Mouse (Mus musculus) layer of hippocampus, adult 11-12 months (tissue): ENCODE measurements around the gene Cyp2u1.
A peak's percentile ranks its signal among the peaks of the same experiment; 100 is the strongest.

ENCODE experiments used
- DNase-seq: peaks from one replicate; pipeline ENCODE4 v3.0.0; 2022; ENCODE audit warnings: low spot score

Cyp2u1 gene

GRCm38 (mm10) chr3:131303320-131303714, 290 bp upstream of the Cyp2u1 start:
- no peak for DNase-seq

- DNase-seq: no peak
Measured at GRCm38 (mm10) chr3:131299908-131300307, 3.1 kb downstream of the Cyp2u1 start.

DNA sequence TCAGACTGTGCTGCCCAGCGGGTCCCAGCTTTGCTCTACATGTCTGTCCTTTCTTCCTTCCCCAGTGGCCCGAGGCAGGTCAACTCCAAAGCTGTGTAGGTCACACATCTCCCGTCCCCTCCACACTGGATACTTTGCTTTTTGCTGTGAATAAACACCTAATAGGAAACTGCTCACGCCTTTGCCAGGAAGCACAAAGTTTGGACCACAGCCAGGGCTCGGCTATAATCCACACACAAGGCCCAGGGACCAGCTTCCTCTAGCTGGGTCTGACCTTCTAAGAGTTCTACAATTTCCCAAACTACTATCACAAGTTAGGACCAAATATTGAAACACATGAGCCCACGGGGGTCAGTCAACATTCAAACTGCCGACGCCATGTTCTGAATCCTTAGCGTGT, 3.9 kb downstream of the Cyp2u1 start:
- DNase-seq: no peak

DNA sequence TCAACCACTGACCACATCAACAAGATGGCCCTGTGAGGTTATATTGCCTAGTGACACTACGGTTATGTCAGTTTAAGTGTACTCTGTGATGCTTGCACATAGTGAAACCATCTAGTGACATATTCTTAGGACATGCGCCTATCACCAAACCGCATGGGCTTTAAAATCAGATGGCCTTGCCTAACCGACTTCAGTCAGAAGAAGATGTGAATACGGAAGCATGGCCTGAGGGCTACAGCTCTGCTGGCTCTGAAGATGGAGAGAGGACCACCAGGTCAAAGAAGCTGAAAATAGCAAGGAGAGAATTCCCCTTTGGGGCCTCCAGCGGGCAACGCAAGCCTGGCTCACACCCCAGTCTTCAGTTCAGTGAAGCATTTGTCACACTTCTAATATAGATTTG, 6.1 kb downstream of the Cyp2u1 start:
- no peak for DNase-seq

GRCm38 (mm10) chr3:131295513-131296200, 7.4 kb downstream of the Cyp2u1 start:
- no peak for DNase-seq

DNA sequence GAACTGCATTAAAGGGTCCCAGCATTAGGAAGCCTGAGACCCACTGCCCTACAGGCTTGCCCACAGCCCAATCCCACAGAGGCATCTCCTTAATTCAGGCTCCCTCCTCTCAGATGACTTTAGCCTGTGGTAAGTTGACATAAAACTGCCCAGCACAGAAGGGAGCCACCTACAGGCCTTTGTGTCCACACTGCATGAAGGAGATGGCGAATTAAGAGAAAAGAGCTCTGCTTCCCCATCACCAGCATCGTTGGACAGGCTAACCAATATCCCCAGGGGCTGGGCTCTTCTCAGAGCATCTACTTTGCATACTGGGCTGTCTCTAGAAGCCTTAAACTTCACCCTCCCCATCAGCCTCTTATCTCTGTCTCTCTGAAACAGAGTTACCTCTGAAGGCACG, 8.5 kb downstream of the Cyp2u1 start:
- no peak for DNase-seq

- no peak for DNase-seq
Measured at GRCm38 (mm10) chr3:131292959-131293358, 10.1 kb downstream of the Cyp2u1 start.

GRCm38 (mm10) chr3:131292349-131292748, 10.7 kb downstream of the Cyp2u1 start:
- DNase-seq: no peak

GRCm38 (mm10) chr3:131291890-131292289, 11.1 kb downstream of the Cyp2u1 start:
- DNase-seq: no peak

DNA sequence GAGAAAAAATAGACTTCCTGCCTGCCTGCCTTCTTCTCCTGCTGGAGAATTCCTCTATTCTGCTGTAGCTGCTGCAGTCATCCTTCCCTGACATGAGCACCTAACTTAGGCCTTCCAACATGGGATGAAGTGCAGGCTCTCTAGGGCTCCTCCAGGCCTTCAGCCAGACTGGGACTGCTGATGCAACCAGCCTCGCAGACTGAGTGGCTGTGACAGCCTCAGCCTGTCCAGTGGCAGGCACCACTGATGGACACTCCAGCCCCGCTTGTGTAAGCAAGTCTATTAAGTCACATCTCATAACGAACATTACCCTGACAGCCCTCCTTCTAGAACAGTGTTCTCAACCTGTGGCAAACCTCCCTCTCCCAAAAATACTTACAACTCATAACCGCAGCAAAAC, 28.9 kb downstream of the Cyp2u1 start:
- no peak for DNase-seq

GRCm38 (mm10) chr3:131272374-131273100, 30.5 kb downstream of the Cyp2u1 start:
- DNase-seq: no peak

DNA sequence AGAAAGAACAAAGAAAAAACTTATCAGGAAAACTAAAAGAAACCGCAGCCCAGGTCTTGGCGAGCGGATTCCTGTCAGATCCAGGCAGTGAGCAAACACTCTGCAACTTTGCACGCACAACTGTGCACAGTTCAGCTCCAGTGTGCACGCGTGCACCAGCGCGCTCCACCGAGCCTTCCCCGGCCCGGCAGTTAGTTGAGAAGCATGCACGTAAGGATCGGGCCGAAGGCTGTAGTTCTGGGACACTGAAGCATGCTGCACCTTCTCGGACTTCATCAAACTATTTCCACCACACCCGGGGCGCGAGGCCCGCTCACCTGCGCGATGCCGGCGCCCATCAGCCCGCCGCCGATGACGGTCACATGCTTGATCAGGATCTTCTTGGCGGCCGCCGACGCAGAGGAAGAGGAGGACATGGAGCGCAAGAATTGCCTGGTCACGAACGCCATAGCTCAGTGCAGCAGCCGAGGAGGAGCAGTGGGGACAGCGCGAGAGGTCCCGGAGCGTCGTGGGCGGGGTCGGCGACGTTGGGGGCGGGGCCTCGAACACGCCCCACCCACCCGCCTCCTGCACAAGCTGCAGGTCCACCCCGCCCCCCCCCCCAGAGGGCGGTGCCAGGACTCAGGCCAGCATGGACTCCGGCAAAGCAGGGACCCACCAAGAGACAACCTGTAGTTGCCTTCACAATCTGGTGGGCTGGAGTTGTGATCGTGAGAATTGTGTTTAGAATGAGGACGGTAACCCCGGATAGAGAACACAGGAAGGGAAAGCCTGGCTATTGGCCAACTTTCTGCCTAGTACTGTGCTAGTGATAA, 31.3 kb downstream of the Cyp2u1 start, which contains the start of gene Hadh:
TSS of gene Hadh (minus strand) at position 543 of the 815 bp plus-strand sequence.
- DNase-seq: peak; percentile 83

DNA sequence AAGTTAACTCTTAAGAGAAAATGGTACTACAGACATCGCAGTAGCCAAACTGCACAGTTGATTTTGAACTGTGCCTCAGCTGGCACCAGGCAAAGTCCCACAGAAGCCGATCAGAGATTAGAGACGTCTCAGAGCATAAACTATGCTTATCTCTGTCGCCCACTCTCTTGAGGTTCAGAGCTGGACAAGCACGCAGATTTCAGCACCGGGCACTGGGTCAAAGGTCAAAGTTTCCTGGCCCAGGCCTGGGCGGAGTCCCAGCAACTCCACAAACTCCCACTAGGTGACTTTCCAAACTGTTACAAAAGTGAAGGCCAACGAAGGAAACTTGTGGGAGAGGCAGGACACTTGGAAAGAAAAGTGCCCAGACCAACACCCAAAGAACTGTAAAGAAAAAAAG, 31.9 kb downstream of the Cyp2u1 start:
- DNase-seq: no peak

GRCm38 (mm10) chr3:131270381-131270780, 32.6 kb downstream of the Cyp2u1 start:
- no peak for DNase-seq

- DNase-seq: no peak
Measured at GRCm38 (mm10) chr3:131266366-131267050, 36.5 kb downstream of the Cyp2u1 start.

GRCm38 (mm10) chr3:131265516-131265915, 37.5 kb downstream of the Cyp2u1 start:
- no peak for DNase-seq

DNA sequence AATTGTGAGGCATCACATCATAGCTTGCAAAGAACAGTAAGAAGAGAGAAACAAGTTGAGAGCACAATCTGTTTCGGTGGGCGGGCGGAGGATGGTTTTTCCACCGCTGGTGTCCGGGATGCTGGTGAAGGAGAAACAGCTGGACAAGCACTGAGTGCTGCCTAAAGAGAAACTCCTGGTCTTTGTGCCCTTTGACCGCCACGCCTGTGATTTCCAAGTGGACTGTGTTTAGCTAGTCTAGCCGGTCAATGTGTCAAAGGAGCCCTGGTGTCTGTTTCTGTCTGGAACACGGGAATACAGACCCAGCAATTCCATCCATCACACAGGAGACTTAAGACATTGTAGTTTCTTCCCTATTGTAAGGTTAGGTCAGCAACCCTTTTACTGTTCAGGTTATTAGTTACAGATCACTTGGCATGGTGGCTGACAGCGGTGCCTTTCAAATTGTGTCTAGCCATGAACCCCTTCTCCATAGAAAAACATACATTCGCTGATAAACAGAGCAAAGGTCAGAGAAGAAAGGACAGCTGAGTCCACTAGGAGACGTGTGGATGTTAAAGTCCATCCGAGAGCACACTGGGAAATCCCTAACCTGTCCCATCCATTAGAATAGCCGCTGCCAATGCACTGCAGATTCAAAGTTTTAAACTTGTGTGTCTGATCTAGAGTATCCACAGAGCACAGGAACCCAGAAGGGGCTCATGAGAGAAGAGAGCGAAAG, 39.1 kb downstream of the Cyp2u1 start:
- DNase-seq: no peak

DNA sequence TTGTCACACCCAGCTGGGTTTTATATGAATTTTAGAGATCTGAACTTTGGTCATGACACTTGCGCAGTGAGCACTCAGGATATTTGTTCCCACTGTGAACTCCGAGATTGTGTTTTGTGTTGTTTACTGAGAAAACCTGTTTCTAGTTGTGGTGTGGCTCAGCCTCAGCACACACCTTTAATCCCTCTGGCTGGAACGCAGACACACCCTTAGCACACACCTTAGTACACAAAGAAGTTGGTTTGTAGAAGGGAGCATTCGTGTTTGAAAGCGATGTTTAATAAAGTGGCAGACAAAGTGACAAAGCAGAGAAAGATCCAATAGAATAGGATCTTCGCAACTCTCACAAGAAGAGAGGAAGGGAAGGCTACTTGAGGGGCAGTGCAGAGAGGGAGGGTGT, 42.6 kb downstream of the Cyp2u1 start:
- no peak for DNase-seq

GRCm38 (mm10) chr3:131259392-131259965, 43.5 kb downstream of the Cyp2u1 start:
- DNase-seq: no peak

- DNase-seq: no peak
Measured at GRCm38 (mm10) chr3:131258921-131259320, 44.1 kb downstream of the Cyp2u1 start.

GRCm38 (mm10) chr3:131255399-131255981, 47.5 kb downstream of the Cyp2u1 start:
- DNase-seq: no peak
